ENCODE assay signal across 17 mouse cellular contexts in the genomic region with DNA sequence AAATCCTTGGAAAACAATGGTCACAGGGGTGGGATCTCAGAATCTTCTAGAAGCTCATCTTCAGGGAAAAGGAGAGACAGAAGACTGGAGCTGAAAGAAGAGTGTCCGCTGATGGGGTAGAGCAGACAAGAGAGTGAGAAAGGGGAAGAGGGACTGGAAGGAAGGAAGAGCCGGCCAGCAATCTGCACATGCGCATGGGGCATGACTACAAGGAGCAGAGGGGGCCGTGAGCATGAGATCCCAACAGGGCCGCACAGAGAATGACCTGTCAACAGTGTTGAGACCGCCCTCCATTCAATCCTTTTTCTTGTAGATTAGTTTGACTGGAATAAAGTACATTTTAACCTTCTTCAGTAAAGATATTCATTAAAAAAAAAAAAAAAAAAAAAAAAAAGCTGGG. TPM values are rescaled to one million over a fixed set of nuclear protein-coding genes. Genes with fewer than 3 reads are reported as not detected.
DNase-seq lines count a peak whose midpoint lies in the region; ATAC-seq and TF ChIP-seq lines count a peak whose summit lies in the region.
"Had no signal": no experiment of that assay in that cellular context is flagged by ENCODE, and none has a peak within 500 bp of the region (broad histone marks: within the 10 kb centered on the region; RNA-seq: fewer than 3 reads in every experiment).

No protein-coding gene starts in this region.

- peak overlapping the region; percentile 92; the same call in 1 of the 2 replicates for H3K4me2 ChIP-seq in neural tube, embryonic 15.5 days
- H3K4me2 ChIP-seq in liver, embryonic 14.5 days (ENCODE audit: low read depth) = peak overlapping the region; percentile 84
- H3K4me2 ChIP-seq in forebrain, embryonic 12.5 days = no peak overlapping the region

- H3K27me3 ChIP-seq in neural tube, embryonic 15.5 days (replicated peaks) = no peaks in the 10 kb centered on the region
- no peaks in the 10 kb centered on the region for H3K27me3 ChIP-seq in liver, embryonic 14.5 days (ENCODE audit: control insufficient read depth, insufficient read depth, low read length)
- 0 out of 2 replicates have a peak, but pooled peaks cover 3% of the 10 kb centered on the region for H3K27me3 ChIP-seq in forebrain, embryonic 12.5 days
- H3K27me3 ChIP-seq: kidney, embryonic 15.5 days had no signal

- no peak overlapping the region for H3K4me3 ChIP-seq in neural tube, embryonic 15.5 days (replicated peaks)
- H3K4me3 ChIP-seq in liver, embryonic 14.5 days (ENCODE audit: insufficient read depth in 1 of 2, low read depth in 2 of 2, low read length in 2 of 2) = no peak overlapping the region
- H3K4me3 ChIP-seq in forebrain, embryonic 12.5 days (replicated peaks) = no peak overlapping the region

- no peak for ATAC-seq in neural tube, embryonic 15.5 days (ENCODE audit: low FRiP score)
- no peak for ATAC-seq in liver, embryonic 14.5 days (ENCODE audit: insufficient read depth)
- ATAC-seq in forebrain, embryonic 12.5 days (ENCODE audit: low FRiP score) = no peak

- no peak for TF ChIP-seq EP300 in liver, embryonic 14.5 days (IDR thresholded peaks at IDR 0.05; ENCODE audit: low read depth)

- H3K4me1 ChIP-seq in neural tube, embryonic 15.5 days = peaks cover 13% of the 10 kb centered on the region
- peaks cover 13 to 18% of the 10 kb centered on the region in 2 experiments for H3K4me1 ChIP-seq in liver, embryonic 14.5 days (replicated peaks; ENCODE audit: control insufficient read depth in 2 of 2, insufficient read depth in 2 of 2, low read length in 1 of 2)
- H3K4me1 ChIP-seq in forebrain, embryonic 12.5 days = peaks cover 16% of the 10 kb centered on the region

- no peak overlapping the region for H3K27ac ChIP-seq in neural tube, embryonic 15.5 days (replicated peaks)
- H3K27ac ChIP-seq in liver, embryonic 14.5 days = no peak overlapping the region
- H3K27ac ChIP-seq in forebrain, embryonic 12.5 days = no peak overlapping the region

- no peak for DNase-seq in neural tube, embryonic 10.5 days (ENCODE audit: extremely low spot score, low spot score)
- DNase-seq in ZHBTc4 (ENCODE audit: low read depth, low spot score) = peak; percentile 79
- no peak for DNase-seq in liver, embryonic 14.5 days (ENCODE audit: low read depth in 3 of 3, low spot score in 3 of 3)
- no peak for DNase-seq in cerebellum, adult 9-11 months
- DNase-seq in thymus, postnatal 14 days = no peak
- DNase-seq: adrenal gland, postnatal 10 days; cerebellum, adult 2 months; gastrocnemius, postnatal 14 days; layer of hippocampus, postnatal 36 days; lung, postnatal 4 days; midbrain, embryonic 14.5 days; right cerebral cortex, postnatal 25 days; thymus, postnatal 4 days had no signal

- no peak overlapping the region for H3K9ac ChIP-seq in neural tube, embryonic 15.5 days (replicated peaks)
- H3K9ac ChIP-seq in liver, embryonic 14.5 days (replicated peaks) = no peak overlapping the region
- H3K9ac ChIP-seq in forebrain, embryonic 12.5 days = no peak overlapping the region

- 92% methylated on average over 6 of the region's 6 CpGs for WGBS in neural tube, embryonic 15.5 days
- WGBS in liver, embryonic 14.5 days (ENCODE audit: insufficient replicate concordance) = 40% methylated on average over 6 of the region's 6 CpGs
- 97% methylated on average over 6 of the region's 6 CpGs for WGBS in forebrain, embryonic 12.5 days

- no peaks in the 10 kb centered on the region for H3K9me3 ChIP-seq in neural tube, embryonic 15.5 days (replicated peaks)
- no peaks in the 10 kb centered on the region for H3K9me3 ChIP-seq in liver, embryonic 14.5 days (ENCODE audit: control insufficient read depth, low read length)
- peaks cover 3% of the 10 kb centered on the region; the same call in 1 of the 2 replicates for H3K9me3 ChIP-seq in forebrain, embryonic 12.5 days
- H3K9me3 ChIP-seq: heart, embryonic 10.5 days; kidney, embryonic 15.5 days had no signal

- H3K36me3 ChIP-seq in neural tube, embryonic 15.5 days = peaks cover 18% of the 10 kb centered on the region
- peaks cover 9% of the 10 kb centered on the region for H3K36me3 ChIP-seq in liver, embryonic 14.5 days (replicated peaks; ENCODE audit: control insufficient read depth, insufficient read depth, low read depth)
- peaks cover 22% of the 10 kb centered on the region for H3K36me3 ChIP-seq in forebrain, embryonic 12.5 days (replicated peaks)

- no peak for TF ChIP-seq CTCF in liver, embryonic 14.5 days (IDR thresholded peaks at IDR 0.05; ENCODE audit: low read depth)

RNA-seq across cellular contexts. Expression of gene Gtf3a, which starts 1.0 kb away (rescaled TPM):
- 107 and 115 TPM in 2 replicates for polyA plus RNA-seq in neural tube, embryonic 15.5 days (2015; fragmentation: Nextera tagmentation; extraction: Ambion mirVana)
- polyA plus RNA-seq in liver, embryonic 14.5 days (2012; rRNA removed) = 20.9 and 31.3 TPM in 2 replicates
- polyA plus RNA-seq in liver, embryonic 14.5 days (2014; fragmentation: Nextera tagmentation; extraction: Ambion mirVana) = 37.7 and 41.4 TPM in 2 replicates
- 107 and 114 TPM in 2 replicates for polyA plus RNA-seq in forebrain, embryonic 12.5 days (2016; fragmentation: Nextera tagmentation; extraction: Ambion mirVana)

RNA-seq across cellular contexts. Expression of gene Mtif3, which starts 16.1 kb away (rescaled TPM):
- 25.7 and 31.7 TPM in 2 replicates for polyA plus RNA-seq in neural tube, embryonic 15.5 days (2015; fragmentation: Nextera tagmentation; extraction: Ambion mirVana)
- 3.7 and 6.1 TPM in 2 replicates for polyA plus RNA-seq in liver, embryonic 14.5 days (2012; rRNA removed)
- 12.2 and 13.7 TPM in 2 replicates for polyA plus RNA-seq in liver, embryonic 14.5 days (2014; fragmentation: Nextera tagmentation; extraction: Ambion mirVana)
- polyA plus RNA-seq in forebrain, embryonic 12.5 days (2016; fragmentation: Nextera tagmentation; extraction: Ambion mirVana) = 18.8 and 22.3 TPM in 2 replicates
